Mouse (Mus musculus) layer of hippocampus, adult 9-10 months (tissue): ENCODE measurements at regions not wholly inside any gene's neighbourhood (a gene's known extent, or its start where the extent isn't known, plus 50 kb on each side); places are given as distances from the start of the nearest gene placed in this dataset.
A peak's percentile ranks its signal among the peaks of the same experiment; 100 is the strongest.

ENCODE experiments used
- DNase-seq: peaks from one replicate; pipeline ENCODE4 v3.0.0; 2022; ENCODE audit warnings: low spot score

DNA sequence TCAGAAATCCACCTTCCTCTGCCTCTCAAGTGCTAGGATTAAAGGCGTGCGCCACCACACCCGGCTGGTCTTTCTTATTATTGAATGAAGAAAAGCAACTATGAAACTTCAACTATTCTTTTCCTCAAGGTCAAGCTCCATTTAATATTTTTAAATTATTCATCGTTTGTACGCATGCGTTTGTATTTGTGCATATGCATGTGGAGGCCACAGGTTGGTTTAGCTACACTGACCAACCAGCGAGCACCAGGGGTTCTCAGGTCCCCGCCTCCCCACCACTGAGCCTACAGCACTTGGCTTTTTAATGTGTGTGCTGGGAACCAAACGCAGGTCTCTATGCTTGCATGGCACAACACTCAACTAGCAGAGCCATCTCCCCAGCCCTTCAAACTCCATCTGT lies 51.0 kb upstream of the Tmem252 start:
- DNase-seq, result no peak

DNA sequence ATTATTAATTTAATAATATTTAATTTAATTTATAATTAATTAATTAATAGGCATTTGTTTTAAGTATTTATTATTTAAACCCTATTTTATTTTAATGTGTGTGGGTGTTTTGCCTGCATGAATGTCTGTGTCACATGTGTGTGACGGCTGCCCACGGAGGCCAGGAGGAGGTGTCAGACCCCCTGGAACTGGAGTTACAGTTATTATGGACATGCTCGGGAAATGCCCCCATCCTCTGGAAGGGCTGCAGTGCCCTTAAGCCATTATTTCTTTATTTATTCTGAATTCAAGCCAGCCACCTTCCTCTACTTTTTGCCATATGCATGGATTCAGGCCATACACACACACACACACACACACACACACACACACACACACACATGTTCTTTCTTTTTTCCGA lies 51.5 kb upstream of the Tmem252 start:
- DNase-seq, result no peak

GRCm38 (mm10) chr19:24621610-24622220 lies 52.1 kb upstream of the Tmem252 start:
- peak; percentile 44 for DNase-seq

- DNase-seq, result no peak
These were observed 58.0 kb upstream of the Tmem252 start for GRCm38 (mm10) chr19:24615762-24616310.

GRCm38 (mm10) chr19:24607884-24608283 lies 52.2 kb upstream of the Pip5k1b start:
- DNase-seq, result no peak

DNA sequence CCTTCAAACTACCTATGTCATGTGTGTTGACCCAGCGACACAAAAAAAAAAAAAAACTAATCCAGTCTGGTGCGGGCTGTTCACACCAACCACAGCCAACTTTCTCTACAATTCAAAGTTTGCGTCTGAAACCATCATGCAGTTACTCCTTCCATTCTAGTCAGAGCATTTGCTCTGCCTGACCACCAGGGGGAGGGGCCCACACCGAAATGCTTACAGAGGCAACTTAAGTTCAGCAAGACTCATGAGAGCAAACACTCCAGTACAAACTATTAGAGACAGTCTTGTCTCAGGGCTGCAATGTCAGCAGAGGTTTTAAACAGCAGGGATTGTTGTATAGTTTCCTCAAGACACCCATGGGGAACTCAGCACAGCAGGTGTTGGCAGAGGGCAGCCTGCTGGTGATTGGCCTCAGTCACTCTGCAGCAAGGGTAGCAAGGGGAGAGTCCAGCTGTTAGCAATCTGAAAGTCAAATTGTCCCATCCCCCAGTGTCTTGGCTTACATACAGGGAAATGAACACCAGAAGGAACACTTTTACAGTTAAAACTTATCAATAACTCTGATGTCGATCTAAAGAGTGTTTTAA lies 50.8 kb upstream of the Pip5k1b start:
- no peak for DNase-seq
